Mouse (Mus musculus): Measurements from ENCODE around the gene Fbxl12. TPM values are rescaled to one million over a fixed set of nuclear protein-coding genes. Genes with fewer than 3 reads are reported as not detected.
"Not testable (repeated sequence)": the region's sequence is repeated elsewhere in the genome, so short reads cannot be mapped to it uniquely, and the experiment has no call there.

The Fbxl12 gene
- 11.7 and 14.1 TPM in 2 replicates for polyA plus RNA-seq (2014; fragmentation: Nextera tagmentation; extraction: Ambion mirVana)

GRCm38 (mm10) chr9:20644360-20645081, at the start of gene Fbxl12:
Fbxl12 (minus strand) TSS chr9:20644767.
- H3K4me1 ChIP-seq (ENCODE audit: control insufficient read depth, insufficient read depth, low read length): peaks cover 3% of the 10 kb centered on the region; the same call in 1 of the 2 replicates
- H3K27me3 ChIP-seq (ENCODE audit: control insufficient read depth, insufficient read depth, low read length): no peaks in the 10 kb centered on the region
- ATAC-seq (ENCODE audit: insufficient number of reproducible peaks, low FRiP score, low TSS enrichment, low read depth) (no peak), DNase-seq (ENCODE audit: low spot score) (peak; percentile 83)
- H3K4me3 ChIP-seq (ENCODE audit: low read depth, low read length): peak within 1 kb of the TSS; percentile 85
- no peaks in the 10 kb centered on the region for H3K36me3 ChIP-seq (ENCODE audit: control insufficient read depth, insufficient read depth, low read length)
- no peak within 1 kb of the TSS for H3K27ac ChIP-seq (replicated peaks; ENCODE audit: low read depth, low read length)
- H3K9ac ChIP-seq (ENCODE audit: low read length): peak within 1 kb of the TSS; percentile 68
- peak within 1 kb of the TSS; percentile 88 for H3K4me2 ChIP-seq (ENCODE audit: low read depth, severe bottlenecking)
- under 1% methylated on average over 43 of the region's 43 CpGs for WGBS
- no peaks in the 10 kb centered on the region for H3K9me3 ChIP-seq (ENCODE audit: control insufficient read depth, low read length)

DNA sequence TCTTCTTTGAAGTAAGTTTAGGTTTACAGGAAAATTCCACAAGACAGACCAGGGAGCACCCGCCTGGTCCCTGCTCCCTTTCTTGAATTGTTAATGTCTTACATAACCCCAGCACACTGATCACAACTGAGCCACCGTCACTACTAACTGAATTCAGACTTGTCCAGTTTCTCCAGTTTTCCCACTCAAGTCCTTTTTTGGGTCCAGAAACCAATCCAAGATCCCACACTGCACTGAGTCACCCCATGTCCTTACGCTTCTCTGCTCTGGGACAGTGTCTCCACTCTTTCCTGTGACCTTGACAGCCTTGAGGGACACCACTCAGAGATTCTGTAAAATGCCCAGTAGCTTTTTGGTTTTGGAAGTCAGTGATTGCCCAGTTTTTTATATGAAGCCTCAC, 48.3 kb upstream of the Fbxl12 start:
- Histone ChIP-seq H3K9ac (ENCODE audit: low read length) (no peak overlapping the region), H3K4me2 (ENCODE audit: low read depth, severe bottlenecking) (no peak overlapping the region), H3K36me3 (ENCODE audit: control insufficient read depth, insufficient read depth, low read length) (no peaks in the 10 kb centered on the region), H3K27me3 (ENCODE audit: control insufficient read depth, insufficient read depth, low read length) (peaks cover 5% of the 10 kb centered on the region; the same call in 1 of the 2 replicates), H3K27ac (replicated peaks; ENCODE audit: low read depth, low read length) (no peak overlapping the region), H3K4me3 (ENCODE audit: low read depth, low read length) (no peak overlapping the region), H3K4me1 (ENCODE audit: control insufficient read depth, insufficient read depth, low read length) (no peaks in the 10 kb centered on the region), H3K9me3 (ENCODE audit: control insufficient read depth, low read length) (no peaks in the 10 kb centered on the region)
- no peak for ATAC-seq (ENCODE audit: insufficient number of reproducible peaks, low FRiP score, low TSS enrichment, low read depth)
- no peak for DNase-seq (ENCODE audit: low spot score)
- 88% methylated on average over 3 of the region's 3 CpGs for WGBS

DNA sequence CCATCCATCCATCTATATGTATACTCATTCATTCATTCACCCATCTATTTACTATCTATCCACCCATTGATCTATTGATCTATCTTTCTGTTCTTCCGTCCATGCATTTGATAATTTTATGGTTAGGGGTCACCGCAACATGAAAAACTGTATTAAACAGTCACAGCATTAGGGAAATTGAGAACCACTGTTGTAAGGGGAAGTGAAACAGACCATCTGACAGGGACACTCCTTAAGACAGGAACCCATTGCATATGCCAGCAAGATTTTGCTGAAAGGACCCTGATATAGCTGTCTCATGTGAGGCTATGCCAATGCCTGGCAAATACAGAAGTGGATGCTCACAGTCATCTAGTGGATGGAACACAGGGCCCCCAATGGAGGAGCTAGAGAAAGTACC, 45.9 kb upstream of the Fbxl12 start:
- not testable (repeated sequence) for H3K4me3 ChIP-seq (ENCODE audit: low read depth, low read length); H3K36me3 ChIP-seq (ENCODE audit: control insufficient read depth, insufficient read depth, low read length); ATAC-seq (ENCODE audit: insufficient number of reproducible peaks, low FRiP score, low TSS enrichment, low read depth); H3K9ac ChIP-seq (ENCODE audit: low read length); H3K27me3 ChIP-seq (ENCODE audit: control insufficient read depth, insufficient read depth, low read length); H3K27ac ChIP-seq (replicated peaks; ENCODE audit: low read depth, low read length); H3K4me1 ChIP-seq (ENCODE audit: control insufficient read depth, insufficient read depth, low read length); DNase-seq (ENCODE audit: low spot score); H3K9me3 ChIP-seq (ENCODE audit: control insufficient read depth, low read length); H3K4me2 ChIP-seq (ENCODE audit: low read depth, severe bottlenecking)
- 93% methylated on average over 2 of the region's 2 CpGs for whole genome bisulfite sequencing

- H3K9me3 ChIP-seq (ENCODE audit: control insufficient read depth, low read length): no peaks in the 10 kb centered on the region
- H3K4me2 ChIP-seq (ENCODE audit: low read depth, severe bottlenecking): no peak overlapping the region
- H3K4me1 ChIP-seq (ENCODE audit: control insufficient read depth, insufficient read depth, low read length): no peaks in the 10 kb centered on the region
- no peaks in the 10 kb centered on the region for H3K36me3 ChIP-seq (ENCODE audit: control insufficient read depth, insufficient read depth, low read length)
- 4% methylated on average over 4 of the region's 4 CpGs for WGBS
- no peak overlapping the region for H3K4me3 ChIP-seq (ENCODE audit: low read depth, low read length)
- ATAC-seq (ENCODE audit: insufficient number of reproducible peaks, low FRiP score, low TSS enrichment, low read depth) (no peak), DNase-seq (ENCODE audit: low spot score) (no peak)
- H3K27me3 ChIP-seq (ENCODE audit: control insufficient read depth, insufficient read depth, low read length): no peaks in the 10 kb centered on the region
- H3K27ac ChIP-seq (replicated peaks; ENCODE audit: low read depth, low read length): no peak overlapping the region
- H3K9ac ChIP-seq (ENCODE audit: low read length): no peak overlapping the region
These were observed 45.3 kb upstream of the Fbxl12 start for GRCm38 (mm10) chr9:20689913-20690312.

DNA sequence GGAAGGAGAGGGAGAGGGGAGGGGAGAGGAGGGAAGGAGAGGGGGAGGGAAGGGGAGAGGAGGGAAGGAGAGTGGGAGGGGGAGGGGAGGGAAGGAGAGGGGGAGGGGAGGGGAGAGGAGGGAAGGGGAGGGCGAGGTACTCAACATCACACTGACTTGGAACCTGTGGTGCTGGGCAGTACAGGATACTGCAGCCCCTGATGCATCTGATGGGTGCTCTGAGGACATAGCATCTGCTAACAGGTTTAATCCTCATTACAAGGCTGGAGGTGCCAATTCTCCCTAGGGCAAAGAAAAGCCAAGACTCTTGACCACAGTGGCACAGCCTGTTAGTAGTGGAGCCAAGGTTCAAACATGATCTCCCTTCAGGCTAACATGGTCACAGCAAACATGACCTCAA, 44.8 kb upstream of the Fbxl12 start:
- 44% methylated on average over 1 of the region's 1 CpGs for WGBS
- no peak overlapping the region for H3K4me3 ChIP-seq (ENCODE audit: low read depth, low read length)
- no peaks in the 10 kb centered on the region for H3K9me3 ChIP-seq (ENCODE audit: control insufficient read depth, low read length)
- H3K27me3 ChIP-seq (ENCODE audit: control insufficient read depth, insufficient read depth, low read length): no peaks in the 10 kb centered on the region
- no peak for DNase-seq (ENCODE audit: low spot score)
- no peak overlapping the region for H3K4me2 ChIP-seq (ENCODE audit: low read depth, severe bottlenecking)
- ATAC-seq (ENCODE audit: insufficient number of reproducible peaks, low FRiP score, low TSS enrichment, low read depth): no peak
- H3K9ac ChIP-seq (ENCODE audit: low read length): no peak overlapping the region
- no peaks in the 10 kb centered on the region for H3K4me1 ChIP-seq (ENCODE audit: control insufficient read depth, insufficient read depth, low read length)
- H3K27ac ChIP-seq (replicated peaks; ENCODE audit: low read depth, low read length): no peak overlapping the region
- no peaks in the 10 kb centered on the region for H3K36me3 ChIP-seq (ENCODE audit: control insufficient read depth, insufficient read depth, low read length)

GRCm38 (mm10) chr9:20685081-20685861, 40.7 kb upstream of the Fbxl12 start:
- H3K4me2 ChIP-seq (ENCODE audit: low read depth, severe bottlenecking): no peak overlapping the region
- no peaks in the 10 kb centered on the region for H3K36me3 ChIP-seq (ENCODE audit: control insufficient read depth, insufficient read depth, low read length)
- WGBS: 56% methylated on average over 16 of the region's 17 CpGs
- no peaks in the 10 kb centered on the region; the same call in 1 of the 2 replicates for H3K9me3 ChIP-seq (ENCODE audit: control insufficient read depth, low read length)
- H3K27me3 ChIP-seq (ENCODE audit: control insufficient read depth, insufficient read depth, low read length): no peaks in the 10 kb centered on the region
- ATAC-seq (ENCODE audit: insufficient number of reproducible peaks, low FRiP score, low TSS enrichment, low read depth) (no peak), DNase-seq (ENCODE audit: low spot score) (no peak)
- no peak overlapping the region for H3K9ac ChIP-seq (ENCODE audit: low read length)
- no peak overlapping the region for H3K27ac ChIP-seq (replicated peaks; ENCODE audit: low read depth, low read length)
- no peak overlapping the region for H3K4me3 ChIP-seq (ENCODE audit: low read depth, low read length)
- no peaks in the 10 kb centered on the region for H3K4me1 ChIP-seq (ENCODE audit: control insufficient read depth, insufficient read depth, low read length)

DNA sequence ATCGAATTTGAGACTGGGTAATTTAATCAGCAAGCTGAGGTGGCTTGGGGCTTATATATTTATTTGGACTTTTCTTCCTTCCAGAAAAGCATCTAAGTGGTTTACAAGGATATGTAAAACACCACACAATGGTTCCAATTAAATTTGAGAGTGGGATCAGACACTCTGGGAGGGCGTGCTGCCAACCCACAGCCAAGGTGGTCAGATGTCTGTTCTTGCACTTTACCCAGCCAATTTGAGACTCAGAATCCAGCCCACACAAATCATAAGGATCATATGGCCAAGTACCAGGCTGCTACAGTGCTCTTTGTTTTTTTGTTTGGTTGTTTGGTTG, 37.8 kb upstream of the Fbxl12 start:
- no peak overlapping the region for H3K9ac ChIP-seq (ENCODE audit: low read length)
- WGBS: 81% methylated on average over 2 of the region's 2 CpGs
- H3K27ac ChIP-seq (replicated peaks; ENCODE audit: low read depth, low read length): no peak overlapping the region
- no peaks in the 10 kb centered on the region for H3K27me3 ChIP-seq (ENCODE audit: control insufficient read depth, insufficient read depth, low read length)
- no peak overlapping the region for H3K4me3 ChIP-seq (ENCODE audit: low read depth, low read length)
- ATAC-seq (ENCODE audit: insufficient number of reproducible peaks, low FRiP score, low TSS enrichment, low read depth) (no peak), DNase-seq (ENCODE audit: low spot score) (no peak)
- H3K4me2 ChIP-seq (ENCODE audit: low read depth, severe bottlenecking): no peak overlapping the region
- no peaks in the 10 kb centered on the region; the same call in 1 of the 2 replicates for H3K9me3 ChIP-seq (ENCODE audit: control insufficient read depth, low read length)
- no peaks in the 10 kb centered on the region for H3K36me3 ChIP-seq (ENCODE audit: control insufficient read depth, insufficient read depth, low read length)
- no peaks in the 10 kb centered on the region for H3K4me1 ChIP-seq (ENCODE audit: control insufficient read depth, insufficient read depth, low read length)

GRCm38 (mm10) chr9:20681546-20682388, 37.2 kb upstream of the Fbxl12 start:
- Histone ChIP-seq H3K9ac (ENCODE audit: low read length) (no peak overlapping the region), H3K27me3 (ENCODE audit: control insufficient read depth, insufficient read depth, low read length) (no peaks in the 10 kb centered on the region), H3K4me1 (ENCODE audit: control insufficient read depth, insufficient read depth, low read length) (no peaks in the 10 kb centered on the region), H3K27ac (replicated peaks; ENCODE audit: low read depth, low read length) (no peak overlapping the region), H3K9me3 (ENCODE audit: control insufficient read depth, low read length) (no peaks in the 10 kb centered on the region; the same call in 1 of the 2 replicates), H3K4me3 (ENCODE audit: low read depth, low read length) (no peak overlapping the region), H3K36me3 (ENCODE audit: control insufficient read depth, insufficient read depth, low read length) (no peaks in the 10 kb centered on the region), H3K4me2 (ENCODE audit: low read depth, severe bottlenecking) (no peak overlapping the region)
- DNase-seq (ENCODE audit: low spot score) (no peak), ATAC-seq (ENCODE audit: insufficient number of reproducible peaks, low FRiP score, low TSS enrichment, low read depth) (no peak)
- 49% methylated on average over 7 of the region's 7 CpGs for WGBS

All from limb, embryonic 11.5 days (tissue).